Mouse (Mus musculus) cortical plate, adult 2 months (tissue): ENCODE measurements at regions not wholly inside any gene's neighbourhood (a gene's known extent, or its start where the extent isn't known, plus 50 kb on each side); places are given as distances from the start of the nearest gene placed in this dataset.

ENCODE experiments used
- CTCF ChIP-seq: fragments of 200-500 bp; IDR thresholded peaks from 2 replicates; pipeline ENCODE4 v1.5.1; 2011; ENCODE audit warnings: mild to moderate bottlenecking, control low read depth, low read length; ENCODE audit not compliant: insufficient read depth; ENCODE audit errors: extremely low read depth
- POLR2A ChIP-seq: fragments of 200-500 bp; IDR thresholded peaks from 2 replicates; pipeline ENCODE4 v1.6.1; 2011; ENCODE audit warnings: mild to moderate bottlenecking, low read length, control low read depth; ENCODE audit not compliant: insufficient read depth; ENCODE audit errors: extremely low read depth

DNA sequence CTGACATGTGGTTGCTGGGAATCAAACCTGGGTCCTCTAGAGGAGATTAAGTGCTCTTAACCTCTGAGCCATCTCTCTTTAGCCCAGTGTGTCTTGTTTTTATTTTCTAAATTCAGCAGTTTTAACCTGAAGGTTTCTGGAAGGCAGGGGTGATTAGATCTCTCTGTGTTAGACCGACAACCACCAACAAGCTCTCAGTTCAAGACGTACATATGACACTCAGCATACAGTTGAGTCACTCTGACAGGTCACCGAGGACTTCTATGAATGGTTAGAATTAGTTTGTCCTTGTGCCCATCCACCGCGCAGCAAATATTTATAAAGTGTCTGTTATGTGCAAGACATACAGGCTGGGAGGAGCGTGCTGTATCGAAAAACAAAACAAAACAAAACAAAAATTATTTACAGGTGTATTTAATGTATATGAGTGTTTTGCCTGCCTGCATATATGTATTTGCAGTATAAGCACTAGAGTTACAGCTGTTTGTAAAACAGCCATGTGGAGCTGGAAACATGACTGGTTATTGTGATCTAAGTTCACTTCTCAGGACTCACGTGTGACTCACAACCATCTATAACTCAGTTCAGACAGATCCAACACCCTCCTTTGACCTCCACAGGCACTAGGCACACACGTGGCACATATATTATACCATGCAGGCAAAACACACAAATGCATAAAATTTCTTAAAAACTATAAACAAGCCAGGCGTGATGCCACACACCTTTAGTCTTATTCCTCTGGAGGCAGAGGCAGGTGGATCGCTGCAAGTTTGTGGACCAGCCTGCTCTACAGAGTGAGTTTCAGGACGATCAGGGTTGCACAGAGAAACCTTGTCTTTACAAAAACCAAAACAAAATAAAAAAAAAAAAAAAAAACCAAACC is 70.5 kb upstream of the Chd2 start:
- TF ChIP-seq POLR2A (no peak), CTCF (no peak)
